Mouse (Mus musculus): ENCODE data around the gene Olfr1065. TPM values are rescaled to one million over a fixed set of nuclear protein-coding genes. Genes with fewer than 3 reads are reported as not detected.

Gene Olfr1065
- polyA plus RNA-seq, 1 experiment, result not detected

GRCm38 (mm10) chr2:86413950-86414349 is 36.4 kb downstream of the Olfr1065 start, which contains the start of gene Olfr1061:
Gene Olfr1061, minus strand, starts transcription at chr2:86414050.
- Histone ChIP-seq H3K27me3 (ENCODE audit: control insufficient read depth, insufficient read depth, low read length) (no peaks in the 10 kb centered on the region), H3K27ac (ENCODE audit: insufficient read depth, low read length) (no peak within 1 kb of the TSS), H3K4me3 (replicated peaks; ENCODE audit: insufficient read depth, low read depth, low read length) (no peak within 1 kb of the TSS), H3K4me1 (ENCODE audit: control insufficient read depth, insufficient read depth, low read length) (no peaks in the 10 kb centered on the region)
- DNase-seq, result no peak
- TF ChIP-seq CTCF (IDR thresholded peaks at IDR 0.05; ENCODE audit: borderline replicate concordance, insufficient read depth, low read depth, low read length), result no peak
- 92% methylated on average over 1 of the region's 1 CpGs for WGBS

- no peak overlapping the region for H3K4me3 ChIP-seq (replicated peaks; ENCODE audit: insufficient read depth, low read depth, low read length)
- H3K27ac ChIP-seq (ENCODE audit: insufficient read depth, low read length), result no peak overlapping the region
- H3K27me3 ChIP-seq (ENCODE audit: control insufficient read depth, insufficient read depth, low read length), result no peaks in the 10 kb centered on the region
- TF ChIP-seq CTCF (IDR thresholded peaks at IDR 0.05; ENCODE audit: borderline replicate concordance, insufficient read depth, low read depth, low read length) (no peak), POLR2A (IDR thresholded peaks at IDR 0.05; ENCODE audit: borderline replicate concordance, insufficient read depth, low read length) (no peak)
- no peak for DNase-seq
- no peaks in the 10 kb centered on the region for H3K4me1 ChIP-seq (ENCODE audit: control insufficient read depth, insufficient read depth, low read length)
- 85% methylated on average over 2 of the region's 2 CpGs for WGBS
Measured at GRCm38 (mm10) chr2:86395114-86395513, 55.3 kb downstream of the Olfr1065 start.

Other genes starting within 250 kb of the Olfr1065 start
- not detected in 2 replicates for gene Olfr1045, start 247.6 kb downstream of the Olfr1065 start, polyA plus RNA-seq (2012; rRNA removed)
- gene Olfr1046, start 231.3 kb downstream of the Olfr1065 start, polyA plus RNA-seq (2012; rRNA removed), result not detected in 2 replicates
- not detected in 2 replicates for gene Olfr1047, start 219.2 kb downstream of the Olfr1065 start, polyA plus RNA-seq (2012; rRNA removed)
- gene Olfr1048, start 210.3 kb downstream of the Olfr1065 start, polyA plus RNA-seq (2012; rRNA removed), result not detected in 2 replicates
- gene Olfr1049, start 192.3 kb downstream of the Olfr1065 start, polyA plus RNA-seq (2012; rRNA removed), result not detected in 2 replicates
- gene Olfr1051, start 171.5 kb downstream of the Olfr1065 start, polyA plus RNA-seq (2012; rRNA removed), result not detected in 2 replicates
- not detected in 2 replicates for gene Olfr1052, start 158.1 kb downstream of the Olfr1065 start, polyA plus RNA-seq (2012; rRNA removed)
- gene Olfr1053, start 135.3 kb downstream of the Olfr1065 start, polyA plus RNA-seq (2012; rRNA removed), result not detected in 2 replicates
- not detected in 2 replicates for gene Olfr1054, start 115.2 kb downstream of the Olfr1065 start, polyA plus RNA-seq (2012; rRNA removed)
- gene Olfr1055, start 100.3 kb downstream of the Olfr1065 start, polyA plus RNA-seq (2012; rRNA removed), result not detected in 2 replicates
- not detected in 2 replicates for gene Olfr1056, start 88.1 kb downstream of the Olfr1065 start, polyA plus RNA-seq (2012; rRNA removed)
- gene Olfr1057, start 72.2 kb downstream of the Olfr1065 start, polyA plus RNA-seq (2012; rRNA removed), result not detected in 2 replicates
- gene Olfr1058, start 62.0 kb downstream of the Olfr1065 start, polyA plus RNA-seq (2012; rRNA removed), result not detected in 2 replicates
- not detected in 2 replicates for gene Olfr1061, start 36.5 kb downstream of the Olfr1065 start, polyA plus RNA-seq (2012; rRNA removed)
- not detected in 2 replicates for gene Olfr1062, start 23.8 kb downstream of the Olfr1065 start, polyA plus RNA-seq (2012; rRNA removed)
- not detected in 2 replicates for gene Olfr1066, start 5.7 kb upstream of the Olfr1065 start, polyA plus RNA-seq (2012; rRNA removed)
- not detected in 2 replicates for gene Olfr228, start 36.8 kb upstream of the Olfr1065 start, polyA plus RNA-seq (2012; rRNA removed)
- not detected in 2 replicates for gene Olfr1076, start 57.9 kb upstream of the Olfr1065 start, polyA plus RNA-seq (2012; rRNA removed)
- not detected in 2 replicates for gene Olfr1079, start 91.9 kb upstream of the Olfr1065 start, polyA plus RNA-seq (2012; rRNA removed)
- not detected in 2 replicates for gene Olfr1080, start 107.6 kb upstream of the Olfr1065 start, polyA plus RNA-seq (2012; rRNA removed)
- gene Olfr1082, start 148.4 kb upstream of the Olfr1065 start, polyA plus RNA-seq (2012; rRNA removed), result not detected in 2 replicates
- not detected in 2 replicates for gene Olfr1084, start 189.1 kb upstream of the Olfr1065 start, polyA plus RNA-seq (2012; rRNA removed)
- gene Olfr1085, start 211.4 kb upstream of the Olfr1065 start, polyA plus RNA-seq (2012; rRNA removed), result not detected in 2 replicates
- not detected in 2 replicates for gene Olfr1086, start 229.5 kb upstream of the Olfr1065 start, polyA plus RNA-seq (2012; rRNA removed)
- not detected in 2 replicates for gene Olfr1087, start 247.8 kb upstream of the Olfr1065 start, polyA plus RNA-seq (2012; rRNA removed)